Mouse (Mus musculus): Measurements from ENCODE around the gene Wfdc1. TPM values are rescaled to one million over a fixed set of nuclear protein-coding genes. Genes with fewer than 3 reads are reported as not detected.

The Wfdc1 gene
- polyA plus RNA-seq, 1 experiment from 2014 or later = 4.4 TPM

DNA sequence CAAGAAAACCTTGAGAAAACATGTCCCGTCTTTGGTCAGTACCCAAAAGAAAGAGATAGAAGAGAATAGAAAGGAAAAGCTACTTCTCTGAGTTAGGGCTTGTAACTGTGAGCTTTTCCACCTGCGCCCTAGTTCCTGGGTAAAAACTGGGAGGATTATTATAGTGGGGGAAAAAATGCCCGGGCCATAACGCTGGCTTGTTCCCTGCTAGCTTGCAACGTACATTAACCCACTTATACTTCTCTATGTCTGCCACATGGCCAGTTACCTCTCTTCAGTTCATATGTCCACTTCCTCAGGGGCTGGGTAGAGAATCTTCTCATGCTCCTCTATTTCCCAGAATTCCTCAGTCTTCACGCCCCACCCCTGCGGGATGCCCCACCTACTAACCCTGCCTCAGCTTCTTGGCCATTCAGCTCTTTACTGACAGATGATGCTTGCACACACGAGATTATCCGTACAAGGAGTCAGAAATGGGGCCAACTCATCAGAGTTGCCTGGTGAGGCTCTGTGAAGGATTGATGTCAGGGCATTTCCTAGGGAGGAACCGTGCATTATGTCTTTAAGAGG, 70.3 kb downstream of the Wfdc1 start:
- WGBS = 84% methylated on average over 10 of the region's 10 CpGs
- no peaks in the 10 kb centered on the region for H3K4me1 ChIP-seq
- H3K9me3 ChIP-seq = no peaks in the 10 kb centered on the region
- H3K9ac ChIP-seq = no peak overlapping the region
- no peaks in the 10 kb centered on the region for H3K36me3 ChIP-seq
- no peak overlapping the region for H3K27ac ChIP-seq (replicated peaks)
- H3K27me3 ChIP-seq (replicated peaks) = 0 out of 2 replicates have a peak, but pooled peaks cover 4% of the 10 kb centered on the region
- no peak overlapping the region for H3K4me3 ChIP-seq
- H3K4me2 ChIP-seq = no peak overlapping the region
- ATAC-seq (ENCODE audit: extremely low read depth, insufficient number of reproducible peaks, low FRiP score, low TSS enrichment) = no peak

DNA sequence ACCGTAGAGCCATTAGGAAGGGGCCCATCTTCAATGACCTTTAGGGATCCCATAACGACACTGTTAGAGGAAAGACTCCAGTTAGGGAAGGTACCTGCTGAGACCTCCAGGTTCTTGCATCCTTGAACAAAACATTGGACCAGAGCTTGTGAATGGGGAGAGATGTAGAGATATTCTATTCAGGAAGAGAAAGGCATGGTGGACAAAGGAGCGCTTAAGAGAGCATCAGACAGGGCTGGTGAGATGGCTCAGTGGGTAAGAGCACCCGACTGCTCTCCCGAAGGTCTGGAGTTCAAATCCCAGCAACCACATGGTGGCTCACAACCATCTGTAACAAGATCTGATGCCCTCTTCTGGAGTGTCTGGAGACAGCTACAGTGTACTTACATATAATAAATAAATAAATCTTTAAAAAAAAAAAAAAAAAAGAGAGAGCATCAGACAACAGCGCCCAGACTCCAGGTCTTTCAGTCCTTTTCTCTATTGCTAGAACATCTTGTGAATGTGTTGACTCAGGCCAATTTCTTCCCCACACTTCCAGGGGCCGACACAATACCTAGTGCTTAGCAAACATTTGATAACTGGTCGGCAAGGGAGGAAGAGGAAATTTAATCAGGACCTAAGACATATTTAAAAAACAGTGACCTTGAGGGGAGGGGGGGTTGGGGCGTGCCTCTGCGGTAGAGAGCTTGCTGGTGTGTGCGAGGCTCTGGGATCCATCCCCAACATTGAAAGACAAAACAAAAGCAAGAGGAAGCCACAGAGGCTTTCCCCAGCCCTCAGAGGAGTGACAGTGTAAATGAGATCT, 71.1 kb downstream of the Wfdc1 start:
- H3K9ac ChIP-seq = no peak overlapping the region
- 0 out of 2 replicates have a peak, but pooled peaks cover 2% of the 10 kb centered on the region for H3K27me3 ChIP-seq (replicated peaks)
- no peaks in the 10 kb centered on the region for H3K9me3 ChIP-seq
- WGBS = 72% methylated on average over 11 of the region's 11 CpGs
- H3K4me2 ChIP-seq = no peak overlapping the region
- no peak overlapping the region for H3K27ac ChIP-seq (replicated peaks)
- no peak for ATAC-seq (ENCODE audit: extremely low read depth, insufficient number of reproducible peaks, low FRiP score, low TSS enrichment)
- H3K36me3 ChIP-seq = no peaks in the 10 kb centered on the region
- H3K4me3 ChIP-seq = no peak overlapping the region
- no peaks in the 10 kb centered on the region for H3K4me1 ChIP-seq

Other genes starting within 250 kb of the Wfdc1 start
- gene Osgin1, start 232.2 kb upstream of the Wfdc1 start, polyA plus RNA-seq (2015; fragmentation: Nextera tagmentation; extraction: Ambion mirVana) = 0.51 and 0.89 TPM in 2 replicates
- gene Necab2, start 219.6 kb upstream of the Wfdc1 start, polyA plus RNA-seq (2015; fragmentation: Nextera tagmentation; extraction: Ambion mirVana) = 0.57 and 0.79 TPM in 2 replicates
- not detected in 2 replicates for gene Slc38a8, start 164.7 kb upstream of the Wfdc1 start, polyA plus RNA-seq (2015; fragmentation: Nextera tagmentation; extraction: Ambion mirVana)
- gene Mbtps1, start 107.6 kb upstream of the Wfdc1 start, polyA plus RNA-seq (2015; fragmentation: Nextera tagmentation; extraction: Ambion mirVana) = 69.7 and 72.2 TPM in 2 replicates
- gene Hsdl1, start 91.2 kb upstream of the Wfdc1 start, polyA plus RNA-seq (2015; fragmentation: Nextera tagmentation; extraction: Ambion mirVana) = 31.3 and 32.4 TPM in 2 replicates
- 0.17 and 0.24 TPM in 2 replicates for gene Dnaaf1, start 91.1 kb upstream of the Wfdc1 start, polyA plus RNA-seq (2015; fragmentation: Nextera tagmentation; extraction: Ambion mirVana)
- gene Taf1c, start 61.1 kb upstream of the Wfdc1 start, polyA plus RNA-seq (2015; fragmentation: Nextera tagmentation; extraction: Ambion mirVana) = 6.0 and 6.6 TPM in 2 replicates
- gene Adad2, start 53.6 kb upstream of the Wfdc1 start, polyA plus RNA-seq (2015; fragmentation: Nextera tagmentation; extraction: Ambion mirVana) = not detected in 2 replicates
- gene Kcng4, start 30.7 kb upstream of the Wfdc1 start, polyA plus RNA-seq (2015; fragmentation: Nextera tagmentation; extraction: Ambion mirVana) = not detected in 2 replicates
- gene Atp2c2, start 33.6 kb downstream of the Wfdc1 start, polyA plus RNA-seq (2015; fragmentation: Nextera tagmentation; extraction: Ambion mirVana) = 0.20 and 0.29 TPM in 2 replicates
- gene Tldc1, start 112.1 kb downstream of the Wfdc1 start, polyA plus RNA-seq (2015; fragmentation: Nextera tagmentation; extraction: Ambion mirVana) = 14.3 and 14.6 TPM in 2 replicates
- gene Cotl1, start 174.2 kb downstream of the Wfdc1 start, polyA plus RNA-seq (2015; fragmentation: Nextera tagmentation; extraction: Ambion mirVana) = 40.2 and 51.4 TPM in 2 replicates
- gene Klhl36, start 195.9 kb downstream of the Wfdc1 start, polyA plus RNA-seq (2015; fragmentation: Nextera tagmentation; extraction: Ambion mirVana) = 10.1 and 10.9 TPM in 2 replicates
- gene Usp10, start 244.0 kb downstream of the Wfdc1 start, polyA plus RNA-seq (2015; fragmentation: Nextera tagmentation; extraction: Ambion mirVana) = 90.5 and 101 TPM in 2 replicates
- 1.8 TPM in 1 of 2 replicates, not detected in the other for gene Gm20388, start 244.5 kb downstream of the Wfdc1 start, polyA plus RNA-seq (2015; fragmentation: Nextera tagmentation; extraction: Ambion mirVana)